Mouse (Mus musculus) G1E (cell line): ENCODE measurements around the gene Mefv. TPM values are rescaled to one million over a fixed set of nuclear protein-coding genes. Genes with fewer than 3 reads are reported as not detected.

Source experiments
- ATAC-seq: 2 replicates; pipeline ENCODE4 v1.8.0; 2016; ENCODE audit warnings: mild to moderate bottlenecking; ENCODE audit not compliant: insufficient number of reproducible peaks, poor library complexity, low FRiP score, severe bottlenecking; ENCODE audit errors: extremely low read depth
- DNase-seq: peaks from one replicate; pipeline ENCODE4 v3.0.0; 2012; ENCODE audit warnings: low spot score
- H3K27me3 ChIP-seq: 2 replicates; pipeline ENCODE4 v1.6.1; 2012; ENCODE audit warnings: mild to moderate bottlenecking, low read length, inconsistent platforms; ENCODE audit not compliant: insufficient read depth
- H3K36me3 ChIP-seq: replicated peaks from 2 replicates; pipeline ENCODE3; 2012; ENCODE audit warnings: mild to moderate bottlenecking, inconsistent platforms
- H3K4me1 ChIP-seq: 2 replicates; pipeline ENCODE4 v1.6.1; 2012; ENCODE audit warnings: low read depth, low read length, inconsistent platforms, mixed read lengths; ENCODE audit not compliant: insufficient read depth
- H3K4me3 ChIP-seq: 2 replicates; pipeline ENCODE4 v1.5.1; 2012; ENCODE audit warnings: low read depth, mild to moderate bottlenecking, inconsistent platforms, low read length, moderate library complexity, mixed read lengths
- H3K9me3 ChIP-seq: replicated peaks from 2 replicates; pipeline ENCODE4 v1.6.1; 2012; ENCODE audit warnings: inconsistent platforms
- CTCF ChIP-seq: IDR thresholded peaks from 2 replicates; pipeline ENCODE4 v1.5.1; 2012; ENCODE audit warnings: low read depth, low read length, inconsistent platforms, mixed read lengths
- GATA1 ChIP-seq: IDR thresholded peaks from 2 replicates; pipeline ENCODE4 v1.6.1; 2012; ENCODE audit warnings: borderline replicate concordance, low read length, inconsistent platforms, mixed read lengths
- GATA2 ChIP-seq: IDR thresholded peaks from 2 replicates; pipeline ENCODE4 v1.6.1; 2012; ENCODE audit warnings: low read depth, low read length, inconsistent platforms, borderline replicate concordance
- POLR2AphosphoS5 ChIP-seq: IDR thresholded peaks from 2 replicates; pipeline ENCODE4 v1.6.1; 2012; ENCODE audit warnings: low read depth, low read length, inconsistent platforms; ENCODE audit not compliant: insufficient replicate concordance
- TAL1 ChIP-seq: conservative IDR thresholded peaks from 2 replicates; pipeline ENCODE4 v1.6.1; 2012; ENCODE audit warnings: low read depth, low read length, inconsistent platforms, mixed read lengths
- polyA plus RNA-seq: library from polyadenylated mRNA; stranded (reverse); fragments of >175 nt; gene quantifications from 2 replicates; pipeline ENCODE4 v1.2.3, GENCODE M21; 2012
- total RNA-seq, 2 experiments: library from RNA; stranded (forward) in 1 of 2; stranded (reverse) in 1 of 2; fragments of 200-1000 nt in 1 of 2; fragments of >200 nt in 1 of 2; fragmentation: Nextera tagmentation in 1 of 2; gene quantifications; 2 replicates each; pipeline ENCODE4 v1.2.3; 2014 to 2017

The Mefv gene
- total RNA-seq (2014; fragmentation: Nextera tagmentation) (not detected in 2 replicates), total RNA-seq (2017) (0.11 and 0.12 TPM in 2 replicates), polyA plus RNA-seq (not detected in 2 replicates)

GRCm38 (mm10) chr16:3717980-3718379 lies at the start of gene Mefv:
TSS of gene Mefv (minus strand) at chr16:3718097.
- Histone ChIP-seq H3K4me1 (no peaks in the 10 kb centered on the region), H3K36me3 (no peaks in the 10 kb centered on the region), H3K27me3 (peaks cover 12% of the 10 kb centered on the region), H3K4me3 (no peak within 1 kb of the TSS), H3K9me3 (no peaks in the 10 kb centered on the region)
- DNase-seq (no peak), ATAC-seq (no peak)
- no peak for TF ChIP-seq TAL1
- no peak for TF ChIP-seq GATA2
- no peak for TF ChIP-seq POLR2AphosphoS5
- no peak for TF ChIP-seq GATA1
- TF ChIP-seq CTCF = no peak

GRCm38 (mm10) chr16:3748976-3749375 lies 31.1 kb upstream of the Mefv start:
- H3K9me3 ChIP-seq = peaks cover 25% of the 10 kb centered on the region
- peaks cover 72% of the 10 kb centered on the region for H3K36me3 ChIP-seq
- no peak overlapping the region; the same call in 1 of the 2 replicates for H3K4me3 ChIP-seq
- TF ChIP-seq CTCF (no peak), GATA1 (no peak)
- no peaks in the 10 kb centered on the region for H3K27me3 ChIP-seq
- DNase-seq (no peak), ATAC-seq (no peak)
- peaks cover 18% of the 10 kb centered on the region for H3K4me1 ChIP-seq

- Histone ChIP-seq H3K9me3 (peaks cover 25% of the 10 kb centered on the region), H3K36me3 (peaks cover 54% of the 10 kb centered on the region), H3K27me3 (no peaks in the 10 kb centered on the region), H3K4me3 (peak overlapping the region; percentile 85), H3K4me1 (peaks cover 28% of the 10 kb centered on the region)
- TF ChIP-seq CTCF (no peak), GATA2 (no peak), TAL1 (no peak), GATA1 (no peak), POLR2AphosphoS5 (no peak)
- DNase-seq = no peak
- ATAC-seq = no peak
Measured at GRCm38 (mm10) chr16:3745656-3746055, 27.8 kb upstream of the Mefv start.

GRCm38 (mm10) chr16:3744186-3744700 lies 26.3 kb upstream of the Mefv start:
- H3K27me3 ChIP-seq = peaks cover 2% of the 10 kb centered on the region; the same call in 1 of the 2 replicates
- peaks cover 41% of the 10 kb centered on the region for H3K36me3 ChIP-seq
- ATAC-seq (no peak), DNase-seq (peak; percentile 13)
- H3K4me3 ChIP-seq = peak overlapping the region; percentile 85
- H3K9me3 ChIP-seq = peaks cover 15% of the 10 kb centered on the region
- TF ChIP-seq GATA1 = no peak
- no peak for TF ChIP-seq GATA2
- TF ChIP-seq TAL1 = no peak
- TF ChIP-seq CTCF = no peak
- no peak for TF ChIP-seq POLR2AphosphoS5
- H3K4me1 ChIP-seq = peaks cover 28% of the 10 kb centered on the region

GRCm38 (mm10) chr16:3743503-3744185 lies 25.7 kb upstream of the Mefv start, which contains the start of gene Zfp263:
TSS of gene Zfp263 (plus strand) at chr16:3744093.
- ATAC-seq = peak; percentile 91
- Histone ChIP-seq H3K4me3 (peak within 1 kb of the TSS; percentile 85), H3K27me3 (peaks cover 2% of the 10 kb centered on the region; the same call in 1 of the 2 replicates), H3K4me1 (peaks cover 28% of the 10 kb centered on the region), H3K36me3 (peaks cover 35% of the 10 kb centered on the region), H3K9me3 (peaks cover 9% of the 10 kb centered on the region)
- TF ChIP-seq CTCF (no peak), GATA2 (no peak), GATA1 (no peak), TAL1 (no peak), POLR2AphosphoS5 (no peak)
- peak; percentile 87 for DNase-seq

GRCm38 (mm10) chr16:3742466-3742865 lies 24.6 kb upstream of the Mefv start:
- H3K4me3 ChIP-seq = no peak overlapping the region
- peaks cover 3% of the 10 kb centered on the region; the same call in 1 of the 2 replicates for H3K9me3 ChIP-seq
- DNase-seq = no peak
- H3K27me3 ChIP-seq = peaks cover 2% of the 10 kb centered on the region; the same call in 1 of the 2 replicates
- TF ChIP-seq GATA2 = no peak
- no peak for TF ChIP-seq GATA1
- no peak for TF ChIP-seq CTCF
- no peak for TF ChIP-seq TAL1
- no peak for TF ChIP-seq POLR2AphosphoS5
- no peak for ATAC-seq
- H3K36me3 ChIP-seq = peaks cover 25% of the 10 kb centered on the region
- peaks cover 28% of the 10 kb centered on the region for H3K4me1 ChIP-seq
